In the genomic region with DNA sequence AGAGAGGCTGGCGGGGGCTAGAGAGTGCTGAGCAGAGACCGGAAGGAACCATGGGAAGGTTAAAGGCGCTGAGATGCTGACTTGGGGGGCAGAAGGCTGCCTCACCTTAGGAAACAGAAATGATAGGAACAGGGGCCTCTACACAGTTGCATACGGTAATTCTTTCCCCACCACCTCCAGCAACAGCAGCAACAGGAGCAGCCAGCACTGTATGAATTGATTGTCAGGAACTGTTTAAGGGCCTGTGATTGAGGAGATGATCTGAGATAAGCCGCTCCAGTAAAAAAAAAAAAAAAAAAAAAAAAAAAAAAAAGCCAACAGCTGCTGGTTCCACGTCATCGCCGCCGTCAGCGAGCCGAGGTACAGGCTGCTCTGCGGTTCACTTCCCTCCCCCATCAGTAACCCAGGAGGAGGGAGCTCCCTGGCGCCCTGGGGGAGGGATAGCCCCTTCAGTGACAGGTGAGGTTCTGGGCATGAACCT, we compare ENCODE assay signal across 8 mouse cellular contexts.
A peak's percentile ranks its signal among the peaks of the same experiment; 100 is the strongest.
DNase-seq lines count a peak whose midpoint lies in the region; ATAC-seq and TF ChIP-seq lines count a peak whose summit lies in the region.

No protein-coding gene starts in this region.

- no peak overlapping the region for H3K4me3 ChIP-seq in C2C12 (ENCODE audit: insufficient read depth, poor library complexity, severe bottlenecking)
- H3K4me3 ChIP-seq in ES-E14 (ENCODE audit: insufficient read depth in 1 of 2, low read depth in 1 of 2, low read length in 2 of 2, poor library complexity in 1 of 2, severe bottlenecking in 1 of 2) = peak overlapping the region; percentile 30 to 39
- H3K4me3 ChIP-seq in forebrain, embryonic 10.5 days = peak overlapping the region; percentile 40
- no peak overlapping the region for H3K4me3 ChIP-seq in liver, embryonic 15.5 days (replicated peaks)
- H3K4me3 ChIP-seq in neural tube, embryonic 14.5 days (ENCODE audit: low read depth, low read length) = peak overlapping the region; percentile 3; the same call in 1 of the 2 replicates

- no peak overlapping the region for H3K27ac ChIP-seq in ES-E14 (ENCODE audit: insufficient read depth, low read depth, low read length, poor library complexity, severe bottlenecking)
- no peak overlapping the region for H3K27ac ChIP-seq in forebrain, embryonic 10.5 days
- H3K27ac ChIP-seq in liver, embryonic 15.5 days (replicated peaks) = no peak overlapping the region
- no peak overlapping the region for H3K27ac ChIP-seq in neural tube, embryonic 14.5 days (ENCODE audit: low read depth, low read length)

- peak overlapping the region; percentile 47 for H3K4me2 ChIP-seq in liver, embryonic 15.5 days
- H3K4me2 ChIP-seq in neural tube, embryonic 14.5 days (ENCODE audit: low read depth, low read length) = peak overlapping the region; percentile 54

- no peak overlapping the region; the same call in 1 of the 2 replicates for H3K9ac ChIP-seq in ES-E14 (ENCODE audit: insufficient read depth, low read depth, low read length, poor library complexity, severe bottlenecking)
- no peak overlapping the region for H3K9ac ChIP-seq in liver, embryonic 15.5 days
- H3K9ac ChIP-seq in neural tube, embryonic 14.5 days (replicated peaks; ENCODE audit: low read depth, low read length) = peak overlapping the region; percentile 47

- no peak for ATAC-seq in liver, embryonic 15.5 days (ENCODE audit: insufficient read depth)
- ATAC-seq in neural tube, embryonic 14.5 days (ENCODE audit: low read depth) = peak; percentile 65

- WGBS in forebrain, embryonic 10.5 days = 1% methylated on average over 13 of the region's 13 CpGs
- WGBS in liver, embryonic 15.5 days (ENCODE audit: insufficient replicate concordance) = under 1% methylated on average over 13 of the region's 13 CpGs
- WGBS in neural tube, embryonic 14.5 days = 3% methylated on average over 13 of the region's 13 CpGs

- no peak for TF ChIP-seq CTCF in C2C12 (IDR thresholded peaks at IDR 0.05; ENCODE audit: control insufficient read depth, insufficient read depth, insufficient read length)

- H3K27me3 ChIP-seq in C2C12 (ENCODE audit: control insufficient read depth, insufficient read depth, insufficient read length) = no peaks in the 10 kb centered on the region
- H3K27me3 ChIP-seq in forebrain, embryonic 10.5 days (ENCODE audit: poor library complexity, severe bottlenecking) = peaks cover 100% of the 10 kb centered on the region
- 0 out of 2 replicates have a peak, but pooled peaks cover 5% of the 10 kb centered on the region for H3K27me3 ChIP-seq in liver, embryonic 15.5 days
- H3K27me3 ChIP-seq in neural tube, embryonic 14.5 days (ENCODE audit: control insufficient read depth, insufficient read depth, low read length) = 0 out of 2 replicates have a peak, but pooled peaks cover 5% of the 10 kb centered on the region

- H3K36me3 ChIP-seq in C2C12 (ENCODE audit: control insufficient read depth, insufficient read depth) = no peaks in the 10 kb centered on the region
- no peaks in the 10 kb centered on the region for H3K36me3 ChIP-seq in ES-E14 (ENCODE audit: control insufficient read depth, insufficient read depth, low read length, poor library complexity, severe bottlenecking)
- H3K36me3 ChIP-seq in forebrain, embryonic 10.5 days (replicated peaks) = no peaks in the 10 kb centered on the region
- no peaks in the 10 kb centered on the region for H3K36me3 ChIP-seq in liver, embryonic 15.5 days (replicated peaks)
- no peaks in the 10 kb centered on the region for H3K36me3 ChIP-seq in neural tube, embryonic 14.5 days (ENCODE audit: control insufficient read depth, insufficient read depth, low read length)

- DNase-seq in ES-E14 (ENCODE audit: low read depth, low spot score) = no peak
- DNase-seq in forebrain, embryonic 10.5 days (ENCODE audit: extremely low spot score, low spot score) = no peak
- peak; percentile 22 to 38 for DNase-seq in kidney, postnatal 36 days
- DNase-seq in thymus, postnatal 36 days = peak; percentile 64 to 82
- DNase-seq in testis, postnatal 10 days (ENCODE audit: low spot score) = no peak

- H3ac ChIP-seq in C2C12 (ENCODE audit: control insufficient read depth, insufficient read length, low read depth) = no peak overlapping the region

- no peaks in the 10 kb centered on the region for H3K79me3 ChIP-seq in C2C12 (ENCODE audit: low read depth)

- peaks cover 0 to 20% of the 10 kb centered on the region in 2 experiments; a peak in 2 of 4 replicates for H3K4me1 ChIP-seq in ES-E14 (ENCODE audit: control insufficient read depth in 2 of 2, insufficient read depth in 2 of 2, low read length in 2 of 2, poor library complexity in 1 of 2)
- H3K4me1 ChIP-seq in forebrain, embryonic 10.5 days = peaks cover 37% of the 10 kb centered on the region
- H3K4me1 ChIP-seq in liver, embryonic 15.5 days (replicated peaks) = no peaks in the 10 kb centered on the region; the same call in 1 of the 2 replicates
- peaks cover 7% of the 10 kb centered on the region; the same call in 1 of the 2 replicates for H3K4me1 ChIP-seq in neural tube, embryonic 14.5 days (ENCODE audit: control insufficient read depth, insufficient read depth, low read length)

- in situ Hi-C loops in ES-E14 (cut with MboI; ENCODE audit: low sequenced_read_pairs in 2 of 2, unreplicated experiment in 2 of 2) = no loop called here

- no peaks in the 10 kb centered on the region for H3K79me2 ChIP-seq in C2C12 (ENCODE audit: control insufficient read depth, insufficient read depth)

- no peaks in the 10 kb centered on the region for H3K9me3 ChIP-seq in ES-E14 (ENCODE audit: control insufficient read depth, insufficient read depth, low read depth, low read length)
- H3K9me3 ChIP-seq in forebrain, embryonic 10.5 days = peaks cover 4% of the 10 kb centered on the region; the same call in 1 of the 2 replicates
- no peaks in the 10 kb centered on the region for H3K9me3 ChIP-seq in liver, embryonic 15.5 days (replicated peaks)
- no peaks in the 10 kb centered on the region for H3K9me3 ChIP-seq in neural tube, embryonic 14.5 days (ENCODE audit: control insufficient read depth, low read length)

TF ChIP-seq in C2C12, 6 proteins besides CTCF, POLR2A, EP300 and RAD21:
- TF ChIP-seq MYOD1 (IDR thresholded peaks at IDR 0.05; ENCODE audit: control insufficient read depth, insufficient read length, low read depth) (peak; percentile 76), CEBPB (IDR thresholded peaks at IDR 0.05; ENCODE audit: low read depth) (no peak)

TF ChIP-seq in ES-E14, 5 proteins besides CTCF, POLR2A, EP300 and RAD21:
- TF ChIP-seq HCFC1 (IDR thresholded peaks at IDR 0.05; ENCODE audit: borderline replicate concordance, insufficient read depth, low read length) (no peak), MAFK (IDR thresholded peaks at IDR 0.05; ENCODE audit: insufficient read depth, low read depth, low read length) (no peak), ZNF384 (IDR thresholded peaks at IDR 0.05; ENCODE audit: low read depth, low read length) (peak; percentile 98), CHD2 (IDR thresholded peaks at IDR 0.05; ENCODE audit: low read depth, low read length) (0 out of 2 replicates have a peak, but pooled peaks have one; percentile 34), ZC3H11A (IDR thresholded peaks at IDR 0.05; ENCODE audit: borderline replicate concordance, low read depth, low read length) (no peak)

Comparison
In these comparisons a context has a peak if more than half of its experiments do, and no peak if none do; other contexts are left out.
1. H3K4me3 ChIP-seq: peak in ES-E14 (2 of 2), forebrain, embryonic 10.5 days (single experiment) and neural tube, embryonic 14.5 days (single experiment); none in C2C12 (single experiment) and liver, embryonic 15.5 days (single experiment).
2. DNase-seq: peak in kidney, postnatal 36 days (2 of 2) and thymus, postnatal 36 days (2 of 2); none in ES-E14 (single experiment), forebrain, embryonic 10.5 days (single experiment) and testis, postnatal 10 days (single experiment).